Mouse (Mus musculus) midbrain, embryonic 11.5 days (tissue): ENCODE measurements around the gene Pogz. TPM values are rescaled to one million over a fixed set of nuclear protein-coding genes. Genes with fewer than 3 reads are reported as not detected.
"Not testable (repeated sequence)": the region's sequence is repeated elsewhere in the genome, so short reads cannot be mapped to it uniquely, and the experiment has no call there.

Experiments used
- ATAC-seq: fragments of 200-750 bp; cut with Nextera tagmentation; 2 replicates; pipeline ENCODE4 v1.8.0; 2017; ENCODE audit warnings: moderate TSS enrichment, moderate library complexity; ENCODE audit not compliant: low FRiP score
- DNase-seq: peaks from one replicate; pipeline ENCODE4 v3.0.0; 2015; ENCODE audit warnings: low spot score; ENCODE audit errors: missing footprints
- H3K27ac ChIP-seq: fragments of 300-500 bp; sonication (generic); 2 replicates; pipeline ENCODE4 v1.5.1; 2014; ENCODE audit warnings: low read depth, low read length
- H3K27me3 ChIP-seq: fragments of 300-500 bp; sonication (generic); 2 replicates; pipeline ENCODE4 v1.6.1; 2014; ENCODE audit warnings: mild to moderate bottlenecking, low read length, moderate library complexity, mixed read lengths; ENCODE audit not compliant: control insufficient read depth, insufficient read depth
- H3K36me3 ChIP-seq: fragments of 300-500 bp; sonication (generic); 2 replicates; pipeline ENCODE4 v1.6.1; 2014; ENCODE audit warnings: mild to moderate bottlenecking, low read length, moderate library complexity, mixed read lengths; ENCODE audit not compliant: control insufficient read depth, insufficient read depth
- H3K4me1 ChIP-seq: fragments of 300-500 bp; sonication (generic); 2 replicates; pipeline ENCODE4 v1.6.1; 2014; ENCODE audit warnings: low read length; ENCODE audit not compliant: control insufficient read depth, insufficient read depth
- H3K4me2 ChIP-seq: fragments of 300-500 bp; sonication (generic); 2 replicates; pipeline ENCODE4 v1.6.1; 2014; ENCODE audit warnings: mild to moderate bottlenecking, moderate library complexity
- H3K4me3 ChIP-seq: fragments of 300-500 bp; sonication (generic); 2 replicates; pipeline ENCODE4 v1.5.1; 2014; ENCODE audit warnings: low read depth, low read length
- H3K9ac ChIP-seq: fragments of 300-500 bp; sonication (generic); 2 replicates; pipeline ENCODE4 v1.6.1; 2014; ENCODE audit warnings: low read length
- H3K9me3 ChIP-seq: fragments of 300-500 bp; sonication (generic); 2 replicates; pipeline ENCODE4 v1.6.1; 2016; ENCODE audit warnings: low read length; ENCODE audit not compliant: control insufficient read depth
- WGBS: fragments of 180-500 bp; shearing (Covaris S2); extraction: QIAGEN DNeasy Blood & Tissue Kit; methylation state at CpG from one replicate; pipeline ENCODE4 v1.1.7; 2014; 5-methylcytosine and 5-hydroxymethylcytosine counted together
- polyA plus RNA-seq: library from polyadenylated mRNA; unstranded; fragments of >200 nt; fragmentation: Nextera tagmentation; extraction: Ambion mirVana; gene quantifications from 2 replicates; pipeline ENCODE4 v1.2.1, GENCODE M21; 2014

The Pogz gene
- polyA plus RNA-seq, 1 experiment from 2014 or later, result 24.2 TPM

DNA sequence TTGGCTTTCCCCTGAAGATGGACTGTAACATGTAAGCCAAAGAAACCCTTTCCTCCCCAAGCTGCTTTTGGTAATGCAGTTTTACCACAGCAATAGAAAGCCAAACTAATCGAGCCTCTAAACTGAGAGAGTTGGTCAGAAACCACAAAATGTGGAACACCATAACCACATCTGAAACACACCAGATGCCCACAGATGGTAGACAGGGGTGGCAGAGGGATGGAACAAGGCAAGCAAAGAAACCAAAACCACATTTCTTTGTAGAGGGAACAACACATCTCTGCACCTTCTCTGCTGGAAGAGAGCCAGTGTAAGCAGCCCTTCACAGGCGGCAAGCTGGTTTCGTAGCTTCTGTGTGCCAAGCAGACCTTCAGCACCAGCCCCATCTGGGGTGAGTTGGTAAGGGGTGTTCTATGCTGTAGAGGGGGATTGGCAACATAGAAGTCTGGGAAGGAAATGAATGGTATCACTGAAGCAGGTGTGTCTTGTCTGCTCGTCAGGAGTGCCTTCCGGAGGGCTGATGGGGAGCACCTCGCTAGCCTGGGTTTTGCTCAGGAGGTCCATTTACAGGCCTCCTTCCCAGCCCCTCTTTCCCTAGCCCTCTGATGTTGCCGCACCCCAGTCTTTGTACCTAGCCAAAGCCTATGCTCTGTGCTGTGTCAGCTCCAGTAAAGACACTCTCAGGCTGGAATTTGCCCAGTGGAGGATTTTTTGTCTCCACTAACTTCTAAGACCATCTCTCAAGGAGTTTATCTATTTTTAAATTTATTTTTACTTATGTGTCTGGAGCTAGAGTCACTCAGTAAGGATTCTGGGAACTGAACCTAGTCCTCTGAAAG lies 78.8 kb downstream of the Pogz start:
- Histone ChIP-seq H3K27ac (no peak overlapping the region), H3K4me3 (no peak overlapping the region), H3K36me3 (no peaks in the 10 kb centered on the region), H3K4me2 (no peak overlapping the region), H3K27me3 (no peaks in the 10 kb centered on the region), H3K9me3 (no peaks in the 10 kb centered on the region), H3K9ac (no peak overlapping the region), H3K4me1 (no peaks in the 10 kb centered on the region)
- ATAC-seq (no peak), DNase-seq (no peak)
- WGBS, result 92% methylated on average over 7 of the region's 7 CpGs

DNA sequence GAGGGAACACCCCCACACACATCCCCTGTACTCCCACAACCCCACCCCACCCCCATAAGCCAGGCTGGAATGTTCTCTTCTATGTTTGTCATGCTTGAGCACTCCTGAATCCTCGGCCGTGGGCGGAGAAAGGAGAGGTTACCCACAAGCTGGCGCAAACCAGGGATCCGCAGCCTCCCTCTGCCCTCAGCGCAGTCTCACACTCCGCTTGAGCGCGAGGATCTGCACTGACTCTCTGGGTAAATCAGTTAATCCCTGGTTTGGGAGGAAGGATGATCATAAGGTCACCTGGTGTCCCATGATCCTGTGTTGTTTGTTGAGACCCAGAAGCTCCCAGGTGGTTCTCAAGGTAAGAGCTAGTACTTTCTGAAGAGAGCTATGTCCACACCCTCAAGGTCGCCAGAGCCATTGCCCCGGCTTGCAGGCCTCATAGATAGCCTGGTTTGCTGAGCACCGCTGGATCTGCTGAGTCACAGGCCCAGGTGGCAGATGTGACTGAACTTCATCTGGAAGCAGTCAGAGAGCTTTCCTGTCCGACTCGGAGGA lies 80.5 kb downstream of the Pogz start:
- H3K4me3 ChIP-seq, result no peak overlapping the region
- no peak overlapping the region for H3K4me2 ChIP-seq
- no peaks in the 10 kb centered on the region for H3K36me3 ChIP-seq
- 32% methylated on average over 14 of the region's 14 CpGs for WGBS
- H3K27ac ChIP-seq, result no peak overlapping the region
- H3K4me1 ChIP-seq, result no peaks in the 10 kb centered on the region
- H3K9me3 ChIP-seq, result no peaks in the 10 kb centered on the region
- ATAC-seq (no peak), DNase-seq (no peak)
- no peaks in the 10 kb centered on the region for H3K27me3 ChIP-seq
- no peak overlapping the region for H3K9ac ChIP-seq

DNA sequence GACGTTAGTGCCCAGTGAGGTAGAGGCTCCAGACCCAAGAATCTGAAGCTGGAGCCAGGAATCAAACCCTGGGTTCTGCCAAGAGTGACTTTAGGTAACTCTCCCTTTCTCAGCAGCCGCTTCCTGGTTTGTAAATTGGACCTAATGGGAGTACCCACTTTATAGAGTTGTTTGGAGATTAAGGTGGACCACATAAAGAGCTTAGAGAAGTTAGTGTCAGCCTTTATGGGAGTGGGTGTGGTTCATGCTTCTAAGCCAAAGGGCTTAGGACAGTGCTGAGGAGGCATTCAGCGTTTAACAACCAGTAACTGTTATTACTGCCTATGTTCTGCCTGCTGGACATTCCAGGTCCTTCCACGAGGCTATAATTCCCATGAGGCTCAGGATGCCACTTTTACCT lies 81.5 kb downstream of the Pogz start:
- no peak overlapping the region for H3K4me3 ChIP-seq
- WGBS, result 77% methylated on average over 4 of the region's 4 CpGs
- H3K9ac ChIP-seq, result no peak overlapping the region

DNA sequence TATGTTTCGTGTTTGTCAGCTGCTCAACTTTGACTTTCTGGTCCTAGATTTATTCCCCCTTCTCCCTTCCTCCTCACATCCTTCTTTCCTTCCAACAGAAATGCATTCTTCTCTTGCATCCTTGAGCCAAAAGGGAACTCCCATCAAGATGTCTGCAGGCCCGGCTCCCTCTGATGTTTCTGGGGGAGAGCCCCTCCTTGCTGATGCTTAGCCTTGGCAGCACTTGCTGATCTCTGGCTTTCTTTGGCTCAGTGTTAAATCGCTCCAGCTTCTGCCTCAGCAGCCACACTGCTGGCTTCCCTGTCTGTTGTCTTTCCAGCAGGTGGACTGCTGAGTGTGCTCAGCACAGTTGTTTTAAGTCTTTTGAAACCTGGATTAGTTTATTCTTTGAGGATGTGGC lies 83.7 kb downstream of the Pogz start:
- no peaks in the 10 kb centered on the region for H3K9me3 ChIP-seq
- H3K4me3 ChIP-seq, result no peak overlapping the region
- no peak for ATAC-seq
- WGBS, result 52% methylated on average over 3 of the region's 3 CpGs
- H3K4me1 ChIP-seq, result no peaks in the 10 kb centered on the region
- no peak overlapping the region for H3K4me2 ChIP-seq
- no peak overlapping the region for H3K9ac ChIP-seq
- H3K36me3 ChIP-seq, result no peaks in the 10 kb centered on the region
- no peak for DNase-seq
- H3K27ac ChIP-seq, result no peak overlapping the region
- no peaks in the 10 kb centered on the region for H3K27me3 ChIP-seq

More for the DNA sequence above, 81.5 kb downstream of the Pogz start:
- no peaks in the 10 kb centered on the region for H3K27me3 ChIP-seq
- DNase-seq (no peak), ATAC-seq (no peak)
- H3K36me3 ChIP-seq, result no peaks in the 10 kb centered on the region
- no peaks in the 10 kb centered on the region for H3K4me1 ChIP-seq
- H3K9me3 ChIP-seq, result no peaks in the 10 kb centered on the region
- no peak overlapping the region for H3K27ac ChIP-seq
- no peak overlapping the region for H3K4me2 ChIP-seq

DNA sequence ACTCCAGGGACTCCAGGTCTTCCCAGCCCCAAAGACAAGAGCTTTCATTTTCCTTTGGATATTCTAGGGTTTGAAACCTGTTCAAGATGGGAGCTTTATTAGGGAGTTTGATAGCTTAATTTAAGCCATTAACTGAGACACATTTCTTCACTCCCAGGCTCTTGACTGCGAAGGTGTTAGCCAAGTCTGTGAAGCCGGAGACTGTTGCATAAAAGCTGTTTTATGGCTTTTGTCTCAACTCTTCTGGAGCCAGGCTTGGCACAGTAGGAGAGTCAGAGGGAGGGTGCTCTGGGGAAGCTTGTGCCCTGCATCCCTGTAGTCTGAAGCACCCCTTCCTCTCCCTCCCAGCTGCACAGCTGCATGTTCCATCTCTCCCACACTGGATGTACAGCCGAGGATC lies 85.0 kb downstream of the Pogz start:
- no peak overlapping the region for H3K4me3 ChIP-seq
- H3K9me3 ChIP-seq, result no peaks in the 10 kb centered on the region
- H3K27ac ChIP-seq, result no peak overlapping the region
- no peaks in the 10 kb centered on the region for H3K4me1 ChIP-seq
- H3K27me3 ChIP-seq, result no peaks in the 10 kb centered on the region
- 54% methylated on average over 3 of the region's 3 CpGs for WGBS
- no peak overlapping the region for H3K4me2 ChIP-seq
- DNase-seq, result no peak
- no peak for ATAC-seq
- no peak overlapping the region for H3K9ac ChIP-seq
- H3K36me3 ChIP-seq, result no peaks in the 10 kb centered on the region

DNA sequence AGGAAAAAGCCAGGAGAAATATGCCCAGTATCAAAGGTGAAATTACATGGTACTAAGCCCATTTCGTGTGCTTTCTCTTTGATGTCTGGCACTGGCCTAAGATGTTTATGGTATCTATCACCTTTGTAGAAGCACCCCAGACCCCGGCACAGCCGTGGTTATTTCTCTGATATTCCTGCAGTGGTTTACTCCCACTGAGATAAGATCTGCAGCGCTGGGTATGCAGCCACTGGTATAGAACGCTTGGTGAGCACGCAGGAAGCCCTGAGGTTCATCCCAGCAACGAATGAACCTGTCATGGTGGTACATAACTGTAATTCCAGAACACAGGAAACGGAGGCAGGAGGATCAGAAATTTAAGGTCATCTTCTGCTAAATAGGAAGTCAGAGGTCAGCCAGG lies 87.3 kb downstream of the Pogz start:
- 87% methylated on average over 8 of the region's 8 CpGs for WGBS
- no peaks in the 10 kb centered on the region for H3K9me3 ChIP-seq

DNA sequence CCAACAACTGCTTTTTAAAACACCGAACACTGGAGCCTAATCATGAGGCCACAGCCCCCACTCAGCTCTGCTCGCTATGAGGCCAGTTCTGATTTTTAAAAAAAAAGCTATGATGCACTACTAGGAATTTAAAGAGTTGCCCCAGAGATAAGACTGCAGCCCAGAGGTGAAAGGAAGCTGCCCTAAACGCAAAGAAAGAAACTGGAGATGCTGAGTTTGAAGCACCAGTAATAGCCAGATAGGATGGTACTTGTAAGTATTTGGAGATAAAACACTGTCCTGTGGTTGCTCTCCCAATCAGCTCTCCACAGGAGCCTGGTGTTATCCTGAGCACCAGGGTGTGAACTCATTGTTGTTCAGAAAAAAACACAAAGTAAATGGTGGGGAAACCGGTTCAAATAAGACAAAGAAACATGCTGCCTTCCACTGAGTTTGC lies 89.0 kb downstream of the Pogz start:
- H3K4me3 ChIP-seq, H3K4me1 ChIP-seq, H3K27me3 ChIP-seq, H3K9ac ChIP-seq, H3K27ac ChIP-seq, H3K36me3 ChIP-seq, DNase-seq, H3K4me2 ChIP-seq, ATAC-seq, H3K9me3 ChIP-seq: not testable (repeated sequence)
- WGBS, result 48% methylated on average over 4 of the region's 4 CpGs

More for the DNA sequence above, 87.3 kb downstream of the Pogz start:
- Histone ChIP-seq H3K9ac (no peak overlapping the region), H3K4me3 (no peak overlapping the region), H3K36me3 (no peaks in the 10 kb centered on the region), H3K27me3 (no peaks in the 10 kb centered on the region), H3K4me2 (no peak overlapping the region), H3K4me1 (no peaks in the 10 kb centered on the region), H3K27ac (no peak overlapping the region)
- ATAC-seq, result no peak
- no peak for DNase-seq

DNA sequence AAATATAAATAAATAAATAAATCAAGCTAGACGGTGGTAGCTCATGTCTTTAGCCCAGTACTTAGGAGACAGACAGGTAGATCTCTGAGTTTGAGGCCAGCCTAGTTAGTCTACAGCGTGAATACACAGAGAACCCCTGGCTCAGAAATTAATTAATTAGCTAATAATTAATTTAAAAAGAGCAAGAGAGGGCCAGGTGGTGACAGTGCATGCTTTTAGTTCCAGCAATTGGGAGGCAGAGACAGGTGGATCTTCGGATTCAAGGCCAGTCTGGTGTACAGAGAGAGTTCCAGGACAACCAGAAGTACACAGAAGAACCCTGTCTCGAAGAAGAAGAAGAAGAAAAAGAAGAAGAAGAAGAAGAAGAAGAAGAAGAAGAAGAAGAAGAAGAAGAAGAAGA lies 91.6 kb downstream of the Pogz start:
- not testable (repeated sequence) for H3K27ac ChIP-seq, H3K36me3 ChIP-seq

DNA sequence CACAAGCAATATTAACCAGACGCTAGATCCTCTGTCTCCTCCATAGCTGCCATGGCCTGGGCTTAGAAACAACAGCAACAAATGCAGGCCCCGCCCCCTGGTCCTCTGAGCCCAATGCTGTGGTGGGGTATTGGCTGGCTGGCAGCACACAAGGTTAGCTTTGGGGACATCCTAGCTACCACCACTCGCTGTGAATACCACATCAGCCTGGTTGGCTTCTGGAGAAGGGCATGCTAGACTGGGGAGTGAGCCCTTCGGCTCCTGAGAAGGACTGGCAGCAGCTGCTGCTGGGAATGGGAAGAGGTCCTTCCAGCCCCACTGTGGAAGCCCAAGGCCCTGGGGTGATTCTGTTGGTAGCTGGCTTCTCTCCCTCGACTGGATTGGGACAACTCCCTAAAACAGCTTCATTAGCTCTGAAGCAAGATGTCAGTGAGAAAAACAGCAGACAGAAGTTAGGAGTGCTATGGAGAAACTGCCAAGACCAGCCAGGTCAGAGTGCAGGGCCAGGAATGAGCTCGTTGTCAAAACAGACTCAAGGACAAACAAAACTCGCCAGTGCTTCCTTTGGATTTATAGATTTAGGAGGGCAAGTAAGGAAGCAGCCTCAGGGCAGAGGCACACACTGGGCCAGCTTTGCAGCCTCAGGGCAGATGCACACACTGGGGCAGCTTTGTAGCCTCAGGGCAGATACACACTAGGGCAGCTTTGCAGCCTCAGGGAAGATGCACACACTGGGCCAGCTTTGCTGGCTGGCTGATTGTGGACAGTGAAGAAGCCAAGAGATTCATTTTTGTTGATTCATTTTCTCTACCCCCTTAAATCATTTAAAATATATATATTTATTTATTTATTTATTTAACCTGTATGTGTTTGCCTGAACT lies 93.3 kb downstream of the Pogz start:
- 49% methylated on average over 7 of the region's 7 CpGs for WGBS
- H3K27ac ChIP-seq, H3K9me3 ChIP-seq, H3K4me2 ChIP-seq, H3K27me3 ChIP-seq, H3K4me1 ChIP-seq, ATAC-seq, H3K9ac ChIP-seq, H3K4me3 ChIP-seq, H3K36me3 ChIP-seq: not testable (repeated sequence)
- DNase-seq, result peak; percentile 72

More for the DNA sequence above, 91.6 kb downstream of the Pogz start:
- not testable (repeated sequence) for H3K9ac ChIP-seq, H3K9me3 ChIP-seq, ATAC-seq, H3K4me2 ChIP-seq, H3K27me3 ChIP-seq, DNase-seq, H3K4me3 ChIP-seq, H3K4me1 ChIP-seq
- WGBS, result 82% methylated on average over 4 of the region's 4 CpGs
